Mouse (Mus musculus): ENCODE results near the gene Adam10. TPM values are rescaled to one million over a fixed set of nuclear protein-coding genes. Genes with fewer than 3 reads are reported as not detected.

Adam10 gene
- polyA plus RNA-seq, 1 experiment from 2014 or later: 54.9 TPM

- WGBS: 1% methylated on average over 65 of the region's 67 CpGs
- peak; percentile 99 for ATAC-seq (ENCODE audit: low FRiP score, low read depth)
These were observed 21.5 kb upstream of the Adam10 start, which contains the start of gene Mindy2 for GRCm38 (mm10) chr9:70657013-70657967. Mindy2 (minus strand) TSS chr9:70657174.

GRCm38 (mm10) chr9:70658266-70658665 lies 20.5 kb upstream of the Adam10 start:
- H3K9ac ChIP-seq: no peak overlapping the region
- WGBS: 74% methylated on average over 2 of the region's 2 CpGs
- ATAC-seq (ENCODE audit: low FRiP score, low read depth): no peak

More at GRCm38 (mm10) chr9:70657013-70657967, 21.5 kb upstream of the Adam10 start, which contains the start of gene Mindy2:
- peak within 1 kb of the TSS; percentile 98 for H3K27ac ChIP-seq (replicated peaks)
- H3K9ac ChIP-seq: peak within 1 kb of the TSS; percentile 98
- H3K9me3 ChIP-seq: no peaks in the 10 kb centered on the region
- peaks cover 38% of the 10 kb centered on the region for H3K4me1 ChIP-seq (replicated peaks)
- no peaks in the 10 kb centered on the region for H3K36me3 ChIP-seq
- no peaks in the 10 kb centered on the region for H3K27me3 ChIP-seq
- peak within 1 kb of the TSS; percentile 57 for H3K4me2 ChIP-seq
- peak within 1 kb of the TSS; percentile 97 for H3K4me3 ChIP-seq

DNA sequence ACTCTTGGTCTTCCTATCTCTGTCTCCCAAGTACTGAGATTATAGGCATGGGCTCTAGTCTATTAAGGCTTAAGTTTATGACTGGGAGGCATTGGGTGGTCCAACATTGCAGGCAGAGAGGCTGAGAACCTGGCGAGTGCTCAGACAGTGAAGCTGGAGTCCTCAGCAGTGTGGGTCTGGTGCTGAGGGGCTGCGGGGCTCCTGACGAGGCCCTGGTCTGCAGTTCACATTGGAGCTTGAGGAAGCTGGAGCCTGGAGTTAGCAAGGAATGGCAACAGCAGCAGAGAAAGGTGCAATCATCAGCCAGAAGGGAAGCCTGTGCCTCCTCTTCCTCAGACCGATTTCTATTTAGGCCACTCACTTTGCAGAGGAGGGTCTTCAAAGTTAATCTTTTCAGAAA lies 13.9 kb upstream of the Adam10 start:
- H3K4me1 ChIP-seq (replicated peaks): no peaks in the 10 kb centered on the region
- no peak overlapping the region for H3K9ac ChIP-seq
- no peaks in the 10 kb centered on the region for H3K36me3 ChIP-seq
- H3K4me2 ChIP-seq: no peak overlapping the region
- no peak overlapping the region for H3K4me3 ChIP-seq
- no peak for ATAC-seq (ENCODE audit: low FRiP score, low read depth)
- no peaks in the 10 kb centered on the region for H3K9me3 ChIP-seq
- H3K27me3 ChIP-seq: no peaks in the 10 kb centered on the region
- no peak overlapping the region for H3K27ac ChIP-seq (replicated peaks)
- 91% methylated on average over 4 of the region's 4 CpGs for whole genome bisulfite sequencing

More at GRCm38 (mm10) chr9:70658266-70658665, 20.5 kb upstream of the Adam10 start:
- no peaks in the 10 kb centered on the region for H3K27me3 ChIP-seq
- no peaks in the 10 kb centered on the region for H3K36me3 ChIP-seq
- H3K4me3 ChIP-seq: no peak overlapping the region
- H3K4me2 ChIP-seq: no peak overlapping the region
- no peaks in the 10 kb centered on the region for H3K9me3 ChIP-seq
- H3K27ac ChIP-seq (replicated peaks): no peak overlapping the region
- peaks cover 29% of the 10 kb centered on the region for H3K4me1 ChIP-seq (replicated peaks)

DNA sequence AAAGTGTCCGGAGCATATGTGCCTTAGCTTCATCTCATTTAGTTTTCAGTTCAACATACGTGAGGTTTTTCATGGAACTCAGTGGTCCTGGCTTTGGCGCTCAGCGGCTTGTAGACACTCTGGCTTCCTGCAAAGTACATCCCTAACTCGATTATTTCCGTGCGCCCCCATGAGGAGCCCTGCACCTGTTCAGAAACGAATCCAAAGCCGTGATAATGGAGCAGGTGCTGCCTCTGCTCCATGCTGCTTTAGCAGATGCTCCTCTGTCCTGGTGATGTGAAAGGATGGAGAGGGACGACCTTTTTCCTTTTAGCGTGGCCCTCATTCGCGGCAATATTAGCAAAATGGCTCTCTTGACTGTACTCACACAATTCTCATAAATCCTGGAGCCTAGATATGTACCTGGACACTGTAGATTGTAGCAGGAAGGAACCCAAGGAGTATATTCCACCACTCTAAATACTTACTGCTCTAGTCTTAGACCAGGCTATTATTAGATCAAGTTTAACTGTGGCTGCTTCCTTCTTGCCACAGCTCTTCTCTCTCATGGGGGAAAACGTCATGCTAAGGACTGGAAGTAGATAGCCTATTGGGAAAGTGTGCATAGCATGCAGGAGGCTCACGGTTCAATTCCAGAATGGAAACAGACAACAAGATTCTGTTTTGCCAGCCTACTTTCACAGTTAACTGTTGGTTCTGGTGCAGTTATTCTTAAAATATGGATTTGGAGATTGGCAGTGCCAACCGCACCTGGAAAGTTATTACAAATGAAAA lies 13.2 kb upstream of the Adam10 start:
- no peaks in the 10 kb centered on the region for H3K36me3 ChIP-seq
- 68% methylated on average over 16 of the region's 16 CpGs for WGBS

GRCm38 (mm10) chr9:70666811-70667210 lies 12.0 kb upstream of the Adam10 start:
- Histone ChIP-seq H3K4me2 (no peak overlapping the region), H3K27ac (replicated peaks) (no peak overlapping the region), H3K36me3 (no peaks in the 10 kb centered on the region), H3K4me1 (replicated peaks) (no peaks in the 10 kb centered on the region), H3K9ac (no peak overlapping the region), H3K27me3 (no peaks in the 10 kb centered on the region), H3K4me3 (no peak overlapping the region), H3K9me3 (no peaks in the 10 kb centered on the region)
- ATAC-seq (ENCODE audit: low FRiP score, low read depth): no peak
- 77% methylated on average over 7 of the region's 7 CpGs for WGBS

More for the DNA sequence above, 13.2 kb upstream of the Adam10 start:
- Histone ChIP-seq H3K27me3 (no peaks in the 10 kb centered on the region), H3K4me2 (no peak overlapping the region), H3K4me3 (no peak overlapping the region), H3K9ac (no peak overlapping the region), H3K4me1 (replicated peaks) (no peaks in the 10 kb centered on the region), H3K27ac (replicated peaks) (no peak overlapping the region), H3K9me3 (no peaks in the 10 kb centered on the region)
- no peak for ATAC-seq (ENCODE audit: low FRiP score, low read depth)

DNA sequence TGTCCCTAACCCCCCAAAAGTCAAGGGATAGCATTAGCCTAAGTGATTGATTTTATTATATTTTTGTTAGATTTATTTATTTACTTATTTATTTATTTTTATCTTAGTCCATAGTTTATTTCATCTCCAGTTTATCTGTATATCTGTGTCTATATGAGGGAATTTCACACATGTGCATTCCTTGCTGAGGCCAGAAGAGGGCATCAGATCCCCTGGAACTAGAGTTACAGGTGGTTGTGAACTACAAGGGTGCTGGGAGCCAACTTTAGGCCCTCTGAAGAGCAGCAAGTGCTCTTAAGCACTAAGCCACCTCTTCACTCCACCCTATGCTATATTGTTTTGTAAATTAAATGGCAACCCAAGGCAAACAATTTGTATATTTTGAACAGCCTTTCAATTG lies 10.7 kb upstream of the Adam10 start:
- Histone ChIP-seq H3K4me1 (replicated peaks) (no peaks in the 10 kb centered on the region), H3K4me3 (no peak overlapping the region), H3K9me3 (no peaks in the 10 kb centered on the region), H3K36me3 (no peaks in the 10 kb centered on the region), H3K9ac (no peak overlapping the region), H3K27me3 (no peaks in the 10 kb centered on the region), H3K4me2 (no peak overlapping the region), H3K27ac (replicated peaks) (no peak overlapping the region)
- no peak for ATAC-seq (ENCODE audit: low FRiP score, low read depth)

DNA sequence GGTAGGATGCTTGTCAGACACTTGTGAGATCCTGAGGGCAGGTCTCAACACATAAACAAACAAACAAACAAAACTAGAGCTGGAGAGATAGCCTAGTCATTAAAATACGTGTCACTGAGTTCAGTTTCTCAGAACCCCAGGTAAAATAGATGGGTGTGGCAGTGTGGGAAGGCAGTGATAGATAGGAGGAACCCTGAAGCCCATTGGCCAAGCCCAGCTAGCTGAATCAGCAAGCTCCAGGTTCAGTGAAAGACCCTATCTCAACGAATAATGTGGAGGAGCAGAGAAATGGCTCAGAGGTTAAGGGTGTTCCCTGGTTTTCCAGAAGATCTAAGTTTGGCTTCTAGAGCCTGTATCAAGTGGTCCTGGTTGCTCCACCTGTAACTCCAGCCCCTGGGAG lies 9.6 kb upstream of the Adam10 start:
- H3K36me3 ChIP-seq: no peaks in the 10 kb centered on the region
- no peak for ATAC-seq (ENCODE audit: low FRiP score, low read depth)

DNA sequence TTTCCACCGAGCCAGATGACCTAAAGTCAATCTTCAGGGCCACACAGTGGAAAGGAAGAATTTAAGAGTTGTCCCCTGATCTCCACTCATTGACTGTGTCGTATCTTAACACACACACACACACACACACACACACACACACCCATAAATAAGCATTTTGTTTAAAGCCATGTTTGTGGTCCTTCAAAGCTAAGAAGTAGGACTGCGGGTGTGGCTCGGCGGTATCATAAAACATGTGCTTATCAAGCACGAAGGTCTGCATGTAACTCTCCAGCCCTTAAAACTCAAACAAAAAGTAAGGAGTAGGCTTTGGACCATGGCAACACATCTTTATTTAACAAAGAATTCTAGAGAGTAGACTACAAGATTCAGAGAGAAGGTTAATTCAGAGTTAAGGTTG lies 8.4 kb upstream of the Adam10 start:
- Histone ChIP-seq H3K27me3 (no peaks in the 10 kb centered on the region), H3K9ac (no peak overlapping the region), H3K4me1 (replicated peaks) (no peaks in the 10 kb centered on the region), H3K9me3 (no peaks in the 10 kb centered on the region), H3K36me3 (no peaks in the 10 kb centered on the region), H3K27ac (replicated peaks) (no peak overlapping the region), H3K4me3 (no peak overlapping the region), H3K4me2 (no peak overlapping the region)
- no peak for ATAC-seq (ENCODE audit: low FRiP score, low read depth)
- 93% methylated on average over 6 of the region's 6 CpGs for WGBS

More for the DNA sequence above, 9.6 kb upstream of the Adam10 start:
- Histone ChIP-seq H3K9me3 (no peaks in the 10 kb centered on the region), H3K4me1 (replicated peaks) (no peaks in the 10 kb centered on the region), H3K4me3 (no peak overlapping the region), H3K27ac (replicated peaks) (no peak overlapping the region), H3K9ac (no peak overlapping the region), H3K4me2 (no peak overlapping the region), H3K27me3 (no peaks in the 10 kb centered on the region)
- WGBS: 71% methylated on average over 2 of the region's 2 CpGs

DNA sequence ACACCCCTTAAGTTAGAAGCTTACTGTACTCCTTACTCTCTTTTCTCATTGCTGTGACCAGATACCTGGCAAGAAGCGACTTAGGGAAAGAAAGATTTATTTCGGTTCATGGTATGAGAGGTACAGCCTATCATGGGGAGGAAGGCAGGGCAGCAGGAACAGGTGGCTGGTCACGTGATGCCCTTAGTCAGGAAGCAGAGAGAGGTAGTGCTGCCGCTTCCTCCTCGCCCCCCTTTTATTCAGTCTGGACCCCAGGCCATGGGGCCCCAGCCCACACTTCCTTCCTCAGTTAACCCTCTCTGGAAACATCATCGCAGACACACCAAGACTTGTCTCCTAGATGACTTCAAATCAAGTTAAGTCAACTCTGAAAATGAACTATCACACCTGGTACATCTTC lies 7.5 kb upstream of the Adam10 start:
- Histone ChIP-seq H3K4me1 (replicated peaks) (no peaks in the 10 kb centered on the region), H3K36me3 (no peaks in the 10 kb centered on the region), H3K27me3 (no peaks in the 10 kb centered on the region), H3K9ac (no peak overlapping the region), H3K4me3 (no peak overlapping the region), H3K27ac (replicated peaks) (no peak overlapping the region), H3K9me3 (no peaks in the 10 kb centered on the region), H3K4me2 (no peak overlapping the region)
- ATAC-seq (ENCODE audit: low FRiP score, low read depth): no peak
- WGBS: 79% methylated on average over 6 of the region's 6 CpGs

GRCm38 (mm10) chr9:70671772-70672579 lies 6.8 kb upstream of the Adam10 start:
- H3K27ac ChIP-seq (replicated peaks): no peak overlapping the region
- H3K36me3 ChIP-seq: no peaks in the 10 kb centered on the region
- no peak overlapping the region for H3K9ac ChIP-seq
- H3K4me1 ChIP-seq (replicated peaks): no peaks in the 10 kb centered on the region
- H3K27me3 ChIP-seq: no peaks in the 10 kb centered on the region
- no peaks in the 10 kb centered on the region for H3K9me3 ChIP-seq
- ATAC-seq (ENCODE audit: low FRiP score, low read depth): no peak
- WGBS: 54% methylated on average over 10 of the region's 10 CpGs
- no peak overlapping the region for H3K4me2 ChIP-seq
- H3K4me3 ChIP-seq: no peak overlapping the region

DNA sequence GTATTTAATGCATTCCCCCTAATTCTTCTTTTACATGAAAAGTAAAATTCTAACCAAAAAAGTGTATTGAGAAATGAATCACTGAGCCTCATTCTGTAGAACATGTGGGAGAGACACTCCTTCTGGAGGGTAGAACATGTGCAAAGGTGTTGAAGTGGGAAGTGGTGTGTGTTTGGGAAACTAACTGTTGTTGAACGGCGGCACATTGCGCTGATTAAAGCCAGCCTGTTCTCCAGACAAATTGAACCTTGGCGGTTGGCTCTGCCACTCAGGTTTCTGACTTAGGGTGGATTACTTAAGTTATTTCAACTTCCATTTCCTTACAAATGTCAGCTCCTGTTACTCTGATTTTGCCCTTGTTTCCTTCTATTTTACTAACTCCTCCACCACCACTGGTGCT lies 5.1 kb upstream of the Adam10 start:
- ATAC-seq (ENCODE audit: low FRiP score, low read depth): no peak
- no peaks in the 10 kb centered on the region for H3K9me3 ChIP-seq
- no peaks in the 10 kb centered on the region for H3K27me3 ChIP-seq
- 89% methylated on average over 4 of the region's 4 CpGs for WGBS
- H3K4me2 ChIP-seq: no peak overlapping the region
- no peak overlapping the region for H3K27ac ChIP-seq (replicated peaks)
- no peak overlapping the region for H3K4me3 ChIP-seq
- H3K9ac ChIP-seq: no peak overlapping the region
- no peaks in the 10 kb centered on the region for H3K36me3 ChIP-seq
- no peaks in the 10 kb centered on the region for H3K4me1 ChIP-seq (replicated peaks)

All from hindbrain, embryonic 15.5 days (tissue).